Mouse (Mus musculus): ENCODE results near the gene Spryd3. TPM values are rescaled to one million over a fixed set of nuclear protein-coding genes. Genes with fewer than 3 reads are reported as not detected.
"Not testable (repeated sequence)": the region's sequence is repeated elsewhere in the genome, so short reads cannot be mapped to it uniquely, and the experiment has no call there.

The Spryd3 gene
- polyA plus RNA-seq, 1 experiment from 2014 or later, result 56.4 TPM

DNA sequence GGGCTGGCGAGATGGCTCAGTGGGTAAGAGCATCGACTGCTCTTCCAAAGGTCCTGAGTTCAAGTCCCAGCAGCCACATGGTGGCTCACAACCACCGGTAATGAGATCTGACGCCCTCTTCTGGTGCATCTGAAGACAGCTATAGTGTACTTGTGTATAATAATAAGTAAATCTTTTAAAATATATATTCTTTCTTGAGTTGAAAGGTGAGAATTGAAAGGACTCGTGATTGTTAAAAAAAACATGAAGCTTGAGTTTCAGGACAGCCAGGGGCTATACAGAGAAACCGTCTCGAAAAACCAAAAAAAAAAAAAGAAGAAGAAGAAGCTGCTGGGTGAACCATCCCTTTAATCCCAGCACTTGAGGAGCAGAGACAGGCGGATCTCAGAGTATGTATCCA, 56.1 kb downstream of the Spryd3 start:
- H3K4me2 ChIP-seq (ENCODE audit: low read length); H3K27ac ChIP-seq (ENCODE audit: low read length); ATAC-seq; H3K9me3 ChIP-seq (ENCODE audit: control insufficient read depth, low read length); H3K4me3 ChIP-seq (replicated peaks; ENCODE audit: low read length); H3K9ac ChIP-seq (replicated peaks; ENCODE audit: low read depth, low read length); H3K27me3 ChIP-seq (replicated peaks; ENCODE audit: control insufficient read depth, insufficient read depth, low read length): not testable (repeated sequence)
- peaks cover 11% of the 10 kb centered on the region for H3K4me1 ChIP-seq (replicated peaks; ENCODE audit: control insufficient read depth, insufficient read depth, low read length)
- 76% methylated on average over 8 of the region's 8 CpGs for WGBS
- peaks cover 11% of the 10 kb centered on the region for H3K36me3 ChIP-seq (ENCODE audit: control insufficient read depth, insufficient read depth)

DNA sequence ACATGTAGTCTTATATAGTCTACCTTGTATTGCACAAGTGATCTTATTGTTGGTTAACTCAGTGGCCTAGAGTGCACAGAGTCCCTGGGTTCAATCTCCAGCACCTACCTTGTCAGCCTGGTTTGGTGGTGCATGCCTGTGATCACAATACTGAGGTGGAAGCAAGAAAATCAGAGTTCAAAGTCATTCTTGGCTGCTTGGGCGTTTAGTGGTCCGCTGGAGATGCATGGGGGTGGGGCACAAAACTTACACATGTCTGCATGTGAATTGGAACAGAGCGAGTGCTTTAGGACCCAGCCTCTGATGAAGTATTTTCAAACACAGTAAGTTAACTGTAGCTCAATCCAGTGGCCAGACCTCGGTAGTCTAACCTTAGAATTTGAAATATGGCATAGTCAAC, 56.8 kb downstream of the Spryd3 start:
- H3K27ac ChIP-seq (ENCODE audit: low read length), result no peak overlapping the region
- H3K9ac ChIP-seq (replicated peaks; ENCODE audit: low read depth, low read length), result no peak overlapping the region
- no peak overlapping the region for H3K4me2 ChIP-seq (ENCODE audit: low read length)
- no peaks in the 10 kb centered on the region for H3K27me3 ChIP-seq (replicated peaks; ENCODE audit: control insufficient read depth, insufficient read depth, low read length)
- no peaks in the 10 kb centered on the region for H3K9me3 ChIP-seq (ENCODE audit: control insufficient read depth, low read length)
- H3K36me3 ChIP-seq (ENCODE audit: control insufficient read depth, insufficient read depth), result peaks cover 6% of the 10 kb centered on the region
- WGBS, result 77% methylated on average over 4 of the region's 4 CpGs
- H3K4me3 ChIP-seq (replicated peaks; ENCODE audit: low read length), result no peak overlapping the region
- H3K4me1 ChIP-seq (replicated peaks; ENCODE audit: control insufficient read depth, insufficient read depth, low read length), result peaks cover 15% of the 10 kb centered on the region
- ATAC-seq, result no peak

DNA sequence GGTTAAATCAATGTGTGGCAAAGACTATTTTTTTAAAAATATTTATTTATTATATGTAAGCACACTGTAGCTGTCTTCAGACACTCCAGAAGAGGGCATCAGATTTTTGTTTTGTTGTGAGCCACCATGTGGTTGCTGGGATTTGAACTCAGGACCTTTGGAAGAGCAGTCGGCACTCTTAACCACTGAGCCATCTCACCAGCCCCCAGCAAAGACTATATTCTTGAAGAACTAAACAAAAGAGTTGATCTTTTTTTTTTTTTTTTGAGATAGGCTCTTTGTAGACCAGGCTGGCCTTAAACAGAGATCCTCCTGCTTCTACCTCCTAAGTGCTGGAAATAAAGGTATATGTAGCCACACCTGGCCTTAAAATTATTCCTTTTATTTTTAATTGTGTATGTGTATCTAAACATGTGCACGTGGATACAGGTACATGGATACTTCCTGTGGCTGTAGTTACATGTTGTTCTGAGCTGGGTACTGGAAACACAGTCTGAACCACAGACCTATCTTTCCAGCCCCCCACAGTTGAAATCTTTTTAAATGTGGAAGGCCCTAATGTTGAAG, 58.8 kb downstream of the Spryd3 start:
- H3K4me3 ChIP-seq (replicated peaks; ENCODE audit: low read length), result no peak overlapping the region
- H3K27me3 ChIP-seq (replicated peaks; ENCODE audit: control insufficient read depth, insufficient read depth, low read length), result no peaks in the 10 kb centered on the region
- peaks cover 20% of the 10 kb centered on the region for H3K4me1 ChIP-seq (replicated peaks; ENCODE audit: control insufficient read depth, insufficient read depth, low read length)
- no peak overlapping the region for H3K27ac ChIP-seq (ENCODE audit: low read length)
- H3K36me3 ChIP-seq (ENCODE audit: control insufficient read depth, insufficient read depth), result no peaks in the 10 kb centered on the region
- no peaks in the 10 kb centered on the region for H3K9me3 ChIP-seq (ENCODE audit: control insufficient read depth, low read length)
- no peak overlapping the region for H3K9ac ChIP-seq (replicated peaks; ENCODE audit: low read depth, low read length)
- no peak overlapping the region for H3K4me2 ChIP-seq (ENCODE audit: low read length)
- ATAC-seq, result no peak
- 89% methylated on average over 2 of the region's 2 CpGs for WGBS

- 12% methylated on average over 11 of the region's 11 CpGs for WGBS
- Histone ChIP-seq H3K36me3 (ENCODE audit: control insufficient read depth, insufficient read depth) (no peaks in the 10 kb centered on the region), H3K27me3 (replicated peaks; ENCODE audit: control insufficient read depth, insufficient read depth, low read length) (peaks cover 5% of the 10 kb centered on the region; the same call in 1 of the 2 replicates), H3K4me1 (replicated peaks; ENCODE audit: control insufficient read depth, insufficient read depth, low read length) (peaks cover 20% of the 10 kb centered on the region), H3K27ac (ENCODE audit: low read length) (no peak overlapping the region), H3K4me3 (replicated peaks; ENCODE audit: low read length) (peak overlapping the region; percentile 89), H3K9ac (replicated peaks; ENCODE audit: low read depth, low read length) (peak overlapping the region; percentile 95), H3K4me2 (ENCODE audit: low read length) (peak overlapping the region; percentile 81), H3K9me3 (ENCODE audit: control insufficient read depth, low read length) (no peaks in the 10 kb centered on the region)
- ATAC-seq, result no peak
Observed at GRCm38 (mm10) chr15:102074876-102075585, 61.0 kb downstream of the Spryd3 start.

GRCm38 (mm10) chr15:102074070-102074731, 61.8 kb downstream of the Spryd3 start:
- under 1% methylated on average over 56 of the region's 57 CpGs for WGBS

GRCm38 (mm10) chr15:102073559-102074069, 62.4 kb downstream of the Spryd3 start, which contains the start of gene Eif4b:
Eif4b (plus strand) TSS chr15:102073773.
- H3K9ac ChIP-seq (replicated peaks; ENCODE audit: low read depth, low read length), result peak within 1 kb of the TSS; percentile 95
- no peaks in the 10 kb centered on the region for H3K9me3 ChIP-seq (ENCODE audit: control insufficient read depth, low read length)
- peak; percentile 94 for ATAC-seq
- H3K4me2 ChIP-seq (ENCODE audit: low read length), result peak within 1 kb of the TSS; percentile 81
- peaks cover 5% of the 10 kb centered on the region; the same call in 1 of the 2 replicates for H3K27me3 ChIP-seq (replicated peaks; ENCODE audit: control insufficient read depth, insufficient read depth, low read length)
- peaks cover 20% of the 10 kb centered on the region for H3K4me1 ChIP-seq (replicated peaks; ENCODE audit: control insufficient read depth, insufficient read depth, low read length)
- peak within 1 kb of the TSS; percentile 89 for H3K4me3 ChIP-seq (replicated peaks; ENCODE audit: low read length)
- no peaks in the 10 kb centered on the region for H3K36me3 ChIP-seq (ENCODE audit: control insufficient read depth, insufficient read depth)
- H3K27ac ChIP-seq (ENCODE audit: low read length), result peak within 1 kb of the TSS; percentile 94
- WGBS, result under 1% methylated on average over 58 of the region's 58 CpGs

More at GRCm38 (mm10) chr15:102074070-102074731, 61.8 kb downstream of the Spryd3 start:
- Histone ChIP-seq H3K4me3 (replicated peaks; ENCODE audit: low read length) (peak overlapping the region; percentile 89), H3K9ac (replicated peaks; ENCODE audit: low read depth, low read length) (peak overlapping the region; percentile 95), H3K9me3 (ENCODE audit: control insufficient read depth, low read length) (no peaks in the 10 kb centered on the region), H3K27ac (ENCODE audit: low read length) (peak overlapping the region; percentile 94), H3K4me2 (ENCODE audit: low read length) (peak overlapping the region; percentile 81), H3K4me1 (replicated peaks; ENCODE audit: control insufficient read depth, insufficient read depth, low read length) (peaks cover 20% of the 10 kb centered on the region), H3K36me3 (ENCODE audit: control insufficient read depth, insufficient read depth) (no peaks in the 10 kb centered on the region), H3K27me3 (replicated peaks; ENCODE audit: control insufficient read depth, insufficient read depth, low read length) (peaks cover 5% of the 10 kb centered on the region; the same call in 1 of the 2 replicates)
- ATAC-seq, result peak; percentile 51

DNA sequence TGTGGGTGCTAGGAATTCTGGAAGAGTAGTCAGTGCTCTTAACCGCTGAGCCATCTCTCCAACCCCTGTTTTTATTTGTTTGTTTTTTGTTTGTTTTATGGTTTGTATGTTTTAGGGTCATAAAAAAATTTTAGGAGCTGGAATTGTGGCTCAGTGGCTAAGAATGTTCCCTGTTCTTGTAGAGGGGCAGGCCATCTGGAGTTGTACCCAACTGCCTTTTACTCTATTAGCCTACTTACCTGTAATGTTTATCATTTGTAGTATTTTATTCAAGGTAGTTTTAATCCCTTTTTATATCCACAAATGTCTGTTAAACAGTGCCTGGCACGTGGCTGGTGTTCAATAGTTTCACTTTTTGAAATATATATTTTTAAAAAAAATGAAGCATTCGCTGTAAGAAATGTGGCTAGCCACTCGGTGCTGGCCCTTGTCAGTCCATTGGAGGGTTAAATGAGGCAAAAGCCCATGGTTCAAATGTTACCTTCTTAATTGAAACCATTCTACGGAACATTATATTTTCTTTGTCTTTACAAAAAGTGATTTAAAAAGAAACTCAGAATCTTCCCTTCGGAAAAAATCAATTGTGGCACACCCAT, 63.0 kb downstream of the Spryd3 start:
- H3K4me3 ChIP-seq (replicated peaks; ENCODE audit: low read length), result peak overlapping the region; percentile 89
- H3K27ac ChIP-seq (ENCODE audit: low read length), result peak overlapping the region; percentile 53
- peak overlapping the region; percentile 63 for H3K4me2 ChIP-seq (ENCODE audit: low read length)
- H3K9me3 ChIP-seq (ENCODE audit: control insufficient read depth, low read length), result no peaks in the 10 kb centered on the region
- 15% methylated on average over 6 of the region's 6 CpGs for WGBS
- ATAC-seq, result peak; percentile 9
- H3K9ac ChIP-seq (replicated peaks; ENCODE audit: low read depth, low read length), result peak overlapping the region; percentile 95
- H3K36me3 ChIP-seq (ENCODE audit: control insufficient read depth, insufficient read depth), result no peaks in the 10 kb centered on the region
- H3K27me3 ChIP-seq (replicated peaks; ENCODE audit: control insufficient read depth, insufficient read depth, low read length), result peaks cover 6% of the 10 kb centered on the region; the same call in 1 of the 2 replicates
- H3K4me1 ChIP-seq (replicated peaks; ENCODE audit: control insufficient read depth, insufficient read depth, low read length), result peaks cover 20% of the 10 kb centered on the region

DNA sequence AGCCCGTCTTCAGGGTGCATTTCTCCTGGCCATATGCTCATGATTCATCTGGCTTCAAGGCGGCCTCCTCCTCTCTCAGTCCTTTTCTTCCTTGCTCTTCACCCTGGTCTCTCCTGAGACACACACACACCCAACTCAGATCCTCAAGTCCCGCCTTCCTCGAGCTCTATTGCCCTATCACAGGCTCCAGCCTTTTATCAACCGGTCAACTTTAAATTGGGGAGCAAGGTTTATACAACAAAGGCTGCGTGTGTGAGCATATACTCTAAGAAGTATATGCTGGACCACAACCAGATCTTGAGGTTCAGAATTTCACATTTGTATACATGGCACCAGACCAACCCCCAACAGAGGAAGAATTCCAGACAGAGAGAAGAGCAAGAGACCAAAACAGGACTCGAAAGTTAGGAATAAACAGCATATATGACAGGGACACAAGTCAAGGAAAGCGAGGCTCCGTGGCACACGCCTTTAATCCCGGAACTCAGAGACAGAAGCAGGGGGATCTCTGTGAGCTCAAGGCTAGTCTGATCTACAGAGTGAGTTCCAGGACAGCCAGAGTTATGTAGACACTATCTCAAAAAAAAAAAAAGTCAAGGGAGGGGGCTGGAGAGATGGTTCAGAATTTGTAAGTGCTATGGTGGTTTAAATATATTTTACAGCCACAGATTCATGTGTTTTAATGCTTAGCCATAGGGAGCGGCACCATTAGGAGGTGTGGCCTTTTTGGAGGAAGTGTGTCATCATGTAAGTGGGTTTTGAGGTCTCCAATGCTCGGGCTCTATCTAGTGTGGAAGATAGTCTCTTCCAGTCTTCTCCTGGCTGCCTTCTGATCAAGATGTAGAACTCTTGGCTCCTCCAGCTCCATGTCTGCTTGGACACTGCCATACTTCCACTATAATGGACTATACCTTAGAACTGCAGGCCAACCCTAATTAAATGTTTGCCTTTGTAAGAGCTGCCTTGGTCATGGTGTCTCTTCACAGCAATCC, 65.3 kb downstream of the Spryd3 start:
- H3K4me1 ChIP-seq (replicated peaks; ENCODE audit: control insufficient read depth, insufficient read depth, low read length), result peaks cover 17% of the 10 kb centered on the region
- 76% methylated on average over 13 of the region's 13 CpGs for WGBS
- no peak overlapping the region for H3K4me3 ChIP-seq (replicated peaks; ENCODE audit: low read length)
- no peak overlapping the region for H3K27ac ChIP-seq (ENCODE audit: low read length)
- no peaks in the 10 kb centered on the region for H3K36me3 ChIP-seq (ENCODE audit: control insufficient read depth, insufficient read depth)
- no peak overlapping the region for H3K4me2 ChIP-seq (ENCODE audit: low read length)
- ATAC-seq, result no peak
- no peak overlapping the region for H3K9ac ChIP-seq (replicated peaks; ENCODE audit: low read depth, low read length)
- no peaks in the 10 kb centered on the region for H3K9me3 ChIP-seq (ENCODE audit: control insufficient read depth, low read length)
- H3K27me3 ChIP-seq (replicated peaks; ENCODE audit: control insufficient read depth, insufficient read depth, low read length), result peaks cover 13% of the 10 kb centered on the region; the same call in 1 of the 2 replicates
